Mouse (Mus musculus): Measurements from ENCODE around the gene Opa3.

Gene Opa3

GRCm38 (mm10) chr7:19217492-19217891 lies 10.6 kb upstream of the Opa3 start:
- DNase-seq = no peak

- no peak for DNase-seq
Observed at GRCm38 (mm10) chr7:19217944-19218343, 10.2 kb upstream of the Opa3 start.

GRCm38 (mm10) chr7:19220061-19220460 lies 8.1 kb upstream of the Opa3 start:
- no peak for DNase-seq

DNA sequence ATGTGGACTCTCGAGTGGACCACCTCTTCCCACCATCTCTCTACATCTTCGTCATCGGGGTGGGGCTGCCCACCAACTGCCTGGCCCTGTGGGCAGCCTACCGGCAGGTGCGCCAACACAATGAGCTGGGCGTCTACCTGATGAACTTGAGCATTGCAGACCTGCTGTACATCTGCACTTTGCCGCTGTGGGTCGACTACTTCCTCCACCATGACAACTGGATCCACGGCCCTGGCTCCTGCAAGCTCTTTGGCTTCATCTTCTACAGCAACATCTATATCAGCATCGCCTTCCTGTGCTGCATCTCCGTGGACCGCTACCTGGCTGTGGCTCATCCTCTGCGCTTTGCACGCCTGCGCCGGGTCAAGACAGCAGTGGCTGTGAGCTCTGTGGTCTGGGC lies 5.9 kb upstream of the Opa3 start:
- no peak for DNase-seq

DNA sequence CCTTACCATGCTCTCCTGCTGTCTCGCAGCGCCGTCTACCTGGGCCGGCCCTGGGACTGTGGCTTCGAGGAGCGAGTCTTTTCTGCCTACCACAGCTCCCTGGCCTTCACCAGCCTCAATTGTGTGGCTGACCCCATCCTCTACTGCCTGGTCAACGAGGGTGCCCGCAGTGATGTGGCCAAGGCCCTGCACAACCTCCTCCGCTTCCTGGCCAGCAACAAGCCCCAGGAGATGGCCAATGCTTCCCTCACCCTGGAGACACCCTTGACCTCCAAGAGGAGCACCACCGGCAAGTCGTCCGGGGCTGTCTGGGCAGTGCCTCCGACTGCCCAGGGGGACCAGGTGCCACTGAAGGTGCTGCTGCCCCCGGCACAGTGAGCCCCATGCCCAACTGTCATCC lies 5.3 kb upstream of the Opa3 start:
- DNase-seq = no peak

DNA sequence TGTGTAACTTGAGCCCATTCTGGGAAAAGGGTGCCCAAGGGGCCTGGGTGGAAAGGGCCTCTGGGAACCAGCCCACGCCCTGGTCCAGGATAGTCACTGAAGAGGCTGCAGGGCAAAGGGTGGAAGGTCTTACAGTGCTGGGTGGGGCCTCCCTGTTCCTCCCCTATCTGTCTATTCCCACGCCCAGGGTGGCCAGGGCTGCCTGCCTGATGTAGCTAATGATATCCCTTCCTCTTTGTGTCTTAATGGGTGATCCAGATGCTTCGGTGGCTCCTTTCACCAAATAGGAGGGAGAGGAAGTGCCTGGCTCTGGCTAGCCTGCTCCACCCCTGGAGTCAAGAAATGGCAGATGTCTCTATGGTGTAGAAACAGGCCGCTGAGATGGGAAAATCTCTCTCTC lies 3.2 kb upstream of the Opa3 start:
- DNase-seq = no peak

DNA sequence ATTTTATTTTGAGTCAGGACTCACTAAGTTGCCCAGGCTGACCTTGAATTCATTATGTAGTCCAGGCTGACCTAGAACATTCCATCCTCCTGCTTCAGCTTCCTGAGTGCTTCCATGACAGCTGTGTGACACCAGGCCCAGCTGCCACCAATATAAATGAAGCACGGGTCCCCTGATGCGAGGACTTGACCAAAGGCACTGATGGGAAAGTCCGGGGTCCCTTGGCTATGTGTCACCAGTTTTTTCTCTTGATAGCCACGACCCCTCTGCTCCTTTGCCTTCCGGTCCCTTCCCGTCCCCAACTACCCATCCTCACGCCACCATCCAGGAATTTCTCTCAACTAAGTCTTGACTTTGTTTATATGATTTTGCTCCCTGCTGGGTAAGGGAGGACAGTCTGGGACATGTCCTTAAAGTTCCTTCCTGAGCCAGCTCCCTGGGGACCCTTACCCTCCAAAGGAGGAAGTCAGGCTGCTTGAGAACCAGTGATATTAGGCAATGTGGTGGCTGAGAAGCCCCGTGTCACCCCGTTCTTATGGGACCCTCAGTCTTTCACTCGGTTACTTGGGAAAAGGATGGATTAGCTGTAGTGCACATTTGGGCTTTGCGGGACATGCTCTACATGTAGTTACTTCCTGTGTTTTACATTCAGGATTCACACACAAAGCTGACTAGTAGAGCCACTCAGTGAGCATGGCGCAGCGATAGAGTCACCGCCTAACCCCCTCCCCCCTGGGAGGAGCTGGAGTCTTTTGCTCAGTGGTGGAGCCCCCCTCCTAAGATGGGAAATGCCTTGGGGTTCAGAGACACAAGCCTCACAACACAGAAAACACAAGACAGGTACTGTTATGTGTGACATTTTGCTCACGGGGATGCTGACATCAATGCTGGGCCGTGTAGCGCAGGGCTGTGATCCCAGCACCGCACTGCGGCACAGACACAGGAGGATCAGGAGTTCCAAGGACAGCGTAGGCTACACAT lies 1.0 kb upstream of the Opa3 start:
- peak; percentile 80 for DNase-seq

DNA sequence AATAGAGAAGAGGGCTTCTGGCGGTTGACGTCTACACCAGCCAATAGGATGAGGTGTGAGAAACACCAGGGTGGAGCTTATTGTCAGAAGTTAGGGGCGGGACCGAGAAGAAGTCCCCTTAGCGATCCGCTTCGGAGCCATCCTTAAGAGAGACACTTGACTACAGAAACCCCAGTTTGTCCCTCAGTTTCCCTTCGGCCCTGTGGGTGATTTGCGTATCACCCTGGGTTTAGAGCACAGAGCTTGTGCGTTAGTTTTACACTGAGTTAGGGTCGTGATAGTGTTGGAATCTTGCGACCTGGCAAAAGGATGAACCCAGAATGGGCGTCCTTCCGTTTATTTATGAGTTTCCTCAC lies 637 bp downstream of the Opa3 start:
- no peak for DNase-seq

- peak; percentile 39 for DNase-seq
Observed at GRCm38 (mm10) chr7:19229404-19229803, 1.3 kb downstream of the Opa3 start.

DNA sequence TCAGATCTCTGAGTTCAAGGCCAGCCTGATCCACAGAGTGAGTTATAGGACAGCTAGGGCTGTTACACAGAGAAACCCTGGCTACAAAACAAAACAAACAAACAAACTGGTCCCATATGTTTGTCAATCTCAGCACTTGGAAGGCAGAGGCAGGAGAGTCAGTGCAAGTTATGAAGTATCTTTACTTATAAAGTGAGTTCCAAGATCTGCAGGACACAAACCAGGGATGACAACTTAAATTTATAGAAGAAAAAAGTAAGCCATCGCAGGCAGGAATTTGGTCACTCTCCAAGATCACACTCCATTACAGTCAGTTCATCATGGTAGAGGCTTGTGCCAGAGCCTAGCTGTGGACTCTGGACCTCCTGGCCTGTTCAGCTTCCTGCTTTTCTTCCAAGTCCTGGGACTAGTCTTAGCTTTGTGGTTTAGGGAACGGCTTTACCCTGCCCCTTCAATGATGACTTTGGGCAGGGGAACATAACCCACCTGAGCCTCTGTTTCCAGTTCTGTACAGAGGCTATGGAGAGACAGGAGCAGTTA lies 2.0 kb downstream of the Opa3 start:
- peak; percentile 40 for DNase-seq

- DNase-seq = no peak
Observed at GRCm38 (mm10) chr7:19230899-19231298, 2.8 kb downstream of the Opa3 start.

DNA sequence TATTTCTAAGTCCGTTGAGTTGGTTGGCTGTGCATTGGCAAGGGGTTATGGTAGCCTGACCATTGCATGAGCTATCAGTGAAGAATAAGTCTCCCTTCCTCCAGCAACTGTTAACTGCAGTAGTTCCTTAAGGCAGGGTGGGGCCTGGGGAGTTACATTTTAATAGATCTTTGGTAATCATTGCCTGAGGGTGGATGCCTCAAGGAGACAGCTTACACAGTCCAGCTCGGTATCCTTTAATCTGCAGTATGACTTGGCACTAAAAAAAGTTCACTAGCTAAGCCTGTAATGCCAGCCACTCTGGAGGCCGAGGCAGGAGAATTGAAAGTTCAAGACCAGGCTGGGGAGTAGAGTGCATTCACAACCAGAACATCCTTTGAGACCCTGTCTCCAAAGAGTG lies 3.7 kb downstream of the Opa3 start:
- no peak for DNase-seq

GRCm38 (mm10) chr7:19234652-19235051 lies 6.5 kb downstream of the Opa3 start:
- DNase-seq = no peak

DNA sequence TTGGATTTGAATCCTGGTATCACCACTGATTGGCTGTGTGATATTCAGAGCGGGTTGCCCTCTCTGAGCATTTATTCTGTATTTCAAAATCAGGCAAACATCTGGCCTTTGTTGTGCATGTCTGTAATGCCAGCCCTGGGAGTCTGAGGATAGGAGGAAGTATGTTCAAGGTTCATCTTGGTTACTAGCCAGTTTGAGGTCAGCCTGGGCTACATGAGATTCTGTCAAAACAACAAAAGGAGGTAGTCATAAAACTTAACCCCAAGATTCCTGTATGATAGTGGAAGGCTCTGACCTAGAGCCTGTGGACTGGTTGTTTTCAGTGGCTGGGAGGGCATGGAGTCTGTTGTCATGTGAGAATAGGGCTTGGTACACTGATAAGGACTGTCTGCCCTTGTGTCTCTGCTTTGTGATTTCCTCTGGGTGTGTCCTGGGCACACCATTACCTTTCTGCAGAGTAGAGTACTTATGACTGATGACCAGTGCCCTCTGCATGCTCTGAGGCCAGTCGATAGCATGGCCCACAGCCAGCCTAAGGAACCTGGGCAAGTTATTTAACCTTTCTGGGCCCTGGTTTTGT lies 7.0 kb downstream of the Opa3 start:
- DNase-seq = no peak

DNA sequence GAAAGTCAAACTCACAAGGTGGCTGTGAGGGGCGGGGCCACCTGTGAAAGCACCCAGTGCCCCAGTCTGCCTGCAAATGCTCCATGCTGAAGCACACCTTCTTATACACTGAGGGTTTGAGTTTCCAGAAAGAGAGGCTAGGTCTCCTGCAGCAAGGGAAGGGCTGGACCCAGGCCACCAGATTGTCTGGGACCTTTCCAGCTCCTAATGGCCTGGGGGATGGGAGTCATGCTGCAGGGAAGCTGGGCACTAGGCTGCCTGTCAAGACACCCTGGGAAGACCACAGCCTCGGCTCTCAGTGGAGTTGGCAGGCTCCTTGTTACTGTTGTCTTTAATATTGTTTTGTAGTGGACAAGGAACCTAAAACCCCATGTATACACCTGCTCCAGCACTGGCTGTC lies 8.3 kb downstream of the Opa3 start:
- no peak for DNase-seq

DNA sequence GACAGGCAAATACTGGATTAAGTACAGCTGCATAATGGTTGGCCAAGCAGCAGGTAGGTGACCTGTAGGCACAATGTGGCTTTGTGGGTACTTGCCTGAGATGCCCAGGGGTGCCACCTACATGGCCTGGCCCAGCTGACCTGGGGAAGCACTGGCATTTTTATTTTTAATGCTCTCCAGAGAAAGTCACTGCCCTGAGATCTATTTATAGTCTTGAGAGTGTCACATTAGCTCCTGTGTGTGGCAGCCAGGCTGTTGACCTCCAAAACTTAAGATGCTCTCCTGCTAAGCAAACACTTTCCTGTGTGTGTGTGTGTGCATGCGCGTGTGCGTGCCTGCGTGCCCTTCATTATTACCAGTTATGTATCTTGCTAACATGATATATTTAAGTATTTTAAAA lies 10.2 kb downstream of the Opa3 start:
- no peak for DNase-seq

DNA sequence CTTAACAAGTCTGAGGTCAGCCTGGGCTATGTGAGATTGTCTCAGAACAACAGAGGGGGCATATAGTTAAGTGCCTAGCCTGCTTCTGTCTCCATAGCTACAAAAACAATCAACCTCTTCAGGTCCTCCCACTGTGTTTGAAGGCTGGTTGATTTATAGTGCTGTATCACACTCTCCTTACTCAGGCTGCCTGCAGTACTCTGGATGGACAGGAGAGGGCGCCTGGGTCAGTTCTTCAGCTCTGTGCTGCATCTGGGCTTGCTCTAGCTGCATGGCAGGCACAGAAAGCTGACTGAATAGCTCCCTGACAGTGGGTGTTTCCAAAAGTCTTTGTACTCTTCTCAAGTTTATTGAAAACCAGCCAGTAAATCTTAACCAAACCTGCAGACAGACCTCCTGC lies 11.3 kb downstream of the Opa3 start:
- peak; percentile 82 for DNase-seq

GRCm38 (mm10) chr7:19239986-19240385 lies 11.9 kb downstream of the Opa3 start:
- DNase-seq = no peak

DNA sequence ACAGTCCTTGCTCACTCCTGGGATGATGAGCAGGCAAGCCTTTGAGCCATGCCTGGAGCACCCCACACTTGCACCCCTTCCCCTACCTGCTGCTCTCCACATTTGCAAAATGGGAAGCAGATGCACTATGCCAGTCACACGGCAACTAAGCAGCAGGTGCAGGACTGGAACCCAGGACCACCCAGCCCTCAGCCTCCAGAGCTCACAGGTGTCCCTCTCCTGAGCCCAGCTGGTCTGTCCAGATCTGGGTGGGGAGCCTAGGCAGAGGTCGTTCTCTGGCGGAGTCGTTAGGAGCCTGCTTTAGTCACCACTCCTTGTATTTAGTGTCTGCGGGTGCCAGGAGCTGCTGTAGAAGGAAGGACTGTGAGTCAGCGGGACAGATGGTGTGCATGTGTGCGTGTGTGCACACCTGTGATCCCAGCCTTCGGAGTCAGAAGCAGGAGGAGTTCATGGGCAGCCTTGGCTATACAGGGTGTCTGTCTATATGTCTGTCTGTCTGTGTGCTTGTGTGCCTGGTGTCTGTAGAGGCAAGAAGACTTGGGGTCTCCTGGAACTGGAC lies 12.8 kb downstream of the Opa3 start:
- no peak for DNase-seq

DNA sequence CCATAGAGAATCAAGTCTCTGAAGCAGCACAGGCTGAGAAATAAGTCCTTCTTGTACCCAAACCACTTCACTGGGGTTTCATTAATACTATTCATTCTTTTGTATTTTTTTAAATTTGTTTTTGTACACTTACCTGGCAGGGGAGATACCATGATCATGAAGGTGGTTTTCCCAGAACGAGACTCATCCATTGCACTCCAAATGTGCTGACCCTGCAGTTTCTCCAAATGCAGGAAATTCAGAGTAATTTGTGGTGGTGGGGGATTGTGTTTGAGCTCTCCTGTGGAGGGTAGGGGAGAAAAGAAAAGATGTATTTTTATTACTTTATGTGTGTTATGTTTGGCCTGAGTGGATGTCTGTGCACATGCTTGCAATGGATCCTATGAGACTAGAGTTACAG lies 13.9 kb downstream of the Opa3 start:
- no peak for DNase-seq

GRCm38 (mm10) chr7:19243858-19244257 lies 15.7 kb downstream of the Opa3 start:
- no peak for DNase-seq

GRCm38 (mm10) chr7:19245083-19245482 lies 16.9 kb downstream of the Opa3 start:
- no peak for DNase-seq

GRCm38 (mm10) chr7:19246855-19247254 lies 18.7 kb downstream of the Opa3 start:
- no peak for DNase-seq

DNA sequence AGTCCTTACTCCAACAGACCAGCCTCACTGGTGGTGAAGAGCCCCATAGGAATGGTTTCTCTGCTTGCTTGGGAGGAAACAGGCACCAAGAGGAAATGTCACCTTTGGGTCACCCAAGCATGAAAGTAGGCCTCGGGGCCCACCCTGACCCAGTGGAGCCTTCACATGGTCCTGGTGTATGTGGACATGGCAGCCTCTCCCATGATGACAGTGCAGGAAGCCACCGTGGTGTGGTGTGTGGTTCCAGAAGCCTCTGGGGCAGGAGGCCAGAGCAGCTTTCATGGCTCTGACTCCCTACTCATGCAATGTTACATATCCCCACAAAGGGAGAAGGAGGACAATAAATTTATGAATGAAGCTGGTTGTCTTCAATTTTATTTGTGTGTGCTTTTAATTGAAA lies 19.4 kb downstream of the Opa3 start:
- DNase-seq = no peak

Measured in cerebellum, adult 11-12 months (tissue).